Mouse (Mus musculus): ENCODE results near the gene Nop16.

DNA sequence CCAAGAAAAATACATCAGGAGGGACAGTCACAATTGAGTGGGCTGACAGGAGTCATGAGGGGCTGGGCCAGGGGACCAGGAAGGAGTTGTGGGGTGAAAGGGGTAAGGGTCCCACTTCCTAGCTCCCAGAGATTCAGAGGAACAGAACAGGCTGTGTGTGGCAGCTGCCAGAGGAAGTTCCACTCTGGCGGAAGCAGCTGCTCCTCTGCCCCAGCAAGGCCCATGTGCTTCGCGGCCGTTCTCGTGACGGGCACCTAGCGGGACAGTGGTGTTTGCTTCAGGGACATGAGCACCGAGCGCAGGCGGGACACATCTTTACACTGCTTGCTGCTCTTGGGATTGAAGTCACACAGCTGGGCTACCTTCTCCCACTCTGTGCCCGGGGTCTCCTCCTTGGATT is 3.7 kb upstream of the Nop16 start:
- TF ChIP-seq CTCF (IDR thresholded peaks at IDR 0.05; ENCODE audit: low read depth, low read length) (no peak), POLR2A (IDR thresholded peaks at IDR 0.05; ENCODE audit: extremely low read depth, insufficient read depth, low read length) (no peak)
